Mouse (Mus musculus) NIH3T3 (cell line): ENCODE measurements around the gene Otoa.

Source experiments
- DNase-seq: peaks from one replicate; pipeline ENCODE4 v3.0.0-alpha.2; 2012; ENCODE audit warnings: low read depth

Gene Otoa

GRCm38 (mm10) chr7:121082949-121083513, 1.6 kb downstream of the Otoa start:
- DNase-seq: no peak

- DNase-seq: no peak
Observed at GRCm38 (mm10) chr7:121084840-121085453, 3.5 kb downstream of the Otoa start.

- DNase-seq: no peak
Observed at GRCm38 (mm10) chr7:121085500-121085899, 4.0 kb downstream of the Otoa start.

GRCm38 (mm10) chr7:121088745-121089144, 7.3 kb downstream of the Otoa start:
- no peak for DNase-seq

- DNase-seq: no peak
Observed at GRCm38 (mm10) chr7:121090748-121091147, 9.3 kb downstream of the Otoa start.

- DNase-seq: no peak
Observed at GRCm38 (mm10) chr7:121093026-121093425, 11.6 kb downstream of the Otoa start.

GRCm38 (mm10) chr7:121098614-121099389, 17.4 kb downstream of the Otoa start:
- peak; percentile 33 for DNase-seq

GRCm38 (mm10) chr7:121107851-121108250, 26.4 kb downstream of the Otoa start:
- DNase-seq: no peak

- peak; percentile 49 for DNase-seq
Observed at GRCm38 (mm10) chr7:121111321-121111720, 29.9 kb downstream of the Otoa start.

- DNase-seq: no peak
Observed at GRCm38 (mm10) chr7:121111762-121112161, 30.3 kb downstream of the Otoa start.

- peak; percentile 90 for DNase-seq
Observed at GRCm38 (mm10) chr7:121120143-121120818, 38.8 kb downstream of the Otoa start.

GRCm38 (mm10) chr7:121130837-121131236, 49.4 kb downstream of the Otoa start:
- DNase-seq: no peak

- no peak for DNase-seq
Observed at GRCm38 (mm10) chr7:121141274-121141673, 59.8 kb downstream of the Otoa start.

GRCm38 (mm10) chr7:121150662-121151061, 69.2 kb downstream of the Otoa start:
- no peak for DNase-seq

GRCm38 (mm10) chr7:121152186-121152585, 70.7 kb downstream of the Otoa start:
- no peak for DNase-seq

GRCm38 (mm10) chr7:121165616-121166015, 84.2 kb downstream of the Otoa start:
- DNase-seq: peak; percentile 5

- DNase-seq: no peak
Observed at GRCm38 (mm10) chr7:121171888-121172287, 90.4 kb downstream of the Otoa start.

GRCm38 (mm10) chr7:121187201-121187786, 105.8 kb downstream of the Otoa start:
- DNase-seq: no peak

GRCm38 (mm10) chr7:121188976-121189375, 107.5 kb downstream of the Otoa start:
- no peak for DNase-seq

- no peak for DNase-seq
Observed at GRCm38 (mm10) chr7:121198933-121199332, 117.5 kb downstream of the Otoa start.

- no peak for DNase-seq
Observed at GRCm38 (mm10) chr7:121211804-121212203, 130.4 kb downstream of the Otoa start.
